Mouse (Mus musculus): ENCODE measurements at regions not wholly inside any gene's neighbourhood (a gene's known extent, or its start where the extent isn't known, plus 50 kb on each side); places are given as distances from the start of the nearest gene placed in this dataset.
A peak's percentile ranks its signal among the peaks of the same experiment; 100 is the strongest.

DNA sequence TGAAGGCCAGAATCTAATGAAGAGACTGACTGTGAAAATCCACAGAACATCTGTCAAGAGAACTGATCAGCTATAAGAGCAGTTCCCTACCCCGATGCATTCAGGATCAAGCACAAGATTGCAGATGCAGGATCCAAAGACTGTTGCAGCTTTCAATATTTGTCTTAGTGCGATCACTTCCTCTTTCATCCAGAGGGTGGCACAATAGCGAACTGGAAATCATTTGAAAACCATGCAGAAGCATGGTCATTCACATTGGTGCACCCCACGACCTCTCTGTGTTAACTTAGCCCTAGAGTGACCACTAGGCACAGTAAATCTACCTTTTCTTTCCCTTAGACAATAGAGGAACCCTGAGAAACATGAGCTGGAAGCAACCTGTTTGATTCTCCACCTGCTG is 55.8 kb upstream of the Pak3 start:
- no peak for DNase-seq (ENCODE audit: low spot score)

DNA sequence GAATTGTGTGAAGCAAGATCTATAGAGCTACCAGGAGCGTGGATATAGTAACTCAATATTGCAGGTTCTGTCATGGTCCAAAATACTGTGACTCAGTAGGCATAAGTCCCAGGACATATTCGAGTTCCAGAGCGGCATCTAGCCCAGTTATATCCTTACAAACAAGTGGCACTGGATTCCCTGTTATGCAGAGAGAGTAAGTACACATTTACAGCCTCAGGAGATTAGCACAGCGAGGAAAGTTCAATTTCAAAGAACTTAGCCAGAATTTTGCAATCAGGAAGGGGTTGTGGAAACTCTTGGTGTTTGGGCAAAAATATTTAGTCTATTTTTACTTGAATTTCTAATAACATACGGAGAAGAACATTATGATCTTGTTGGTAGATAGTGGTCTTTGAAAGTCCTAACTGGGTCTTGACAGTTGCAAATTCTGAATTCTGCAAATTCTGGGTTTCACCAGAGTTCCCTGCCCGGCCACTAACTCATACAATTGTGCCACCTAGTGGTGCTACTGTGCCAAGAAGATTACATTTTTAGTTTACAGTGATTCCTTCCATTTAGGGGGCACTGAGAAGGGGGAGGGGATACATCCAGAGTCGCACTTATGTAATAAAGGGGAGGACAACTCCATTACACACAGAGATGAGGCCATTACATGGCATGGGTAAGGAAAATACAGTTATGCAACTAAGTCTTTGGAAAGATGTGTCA is 54.7 kb upstream of the Chrdl1 start:
- DNase-seq (ENCODE audit: low spot score), result no peak

DNA sequence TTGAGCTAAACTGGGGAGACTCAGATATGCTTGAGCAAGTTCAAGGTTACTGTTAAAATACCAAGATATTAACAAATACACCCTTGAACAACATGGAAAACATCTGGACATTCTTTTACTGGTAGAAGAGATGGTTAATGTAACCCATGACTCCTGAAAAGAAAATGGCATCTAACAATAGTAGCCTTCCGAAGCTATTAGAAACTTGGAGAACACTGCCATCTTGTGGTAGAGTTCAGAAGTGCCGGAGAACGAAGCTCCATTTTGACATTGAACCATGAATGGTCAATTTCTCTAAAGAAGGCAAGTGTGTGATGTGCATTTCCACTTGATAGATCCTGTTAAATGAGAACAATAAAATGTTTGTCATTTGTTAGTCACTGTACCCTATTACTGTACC is 50.5 kb upstream of the Chrdl1 start:
- DNase-seq (ENCODE audit: low spot score), result peak; percentile 8

All from yolk sac, embryonic 10.5 days (tissue).